Mouse (Mus musculus) 3134 (cell line): Measurements from ENCODE around the gene Chchd6.

Source experiments
- DNase-seq: peaks from one replicate; pipeline ENCODE4 v3.0.0-alpha.2; 2011; ENCODE audit warnings: low spot score; ENCODE audit not compliant: insufficient read length; ENCODE audit errors: extremely low read depth

The Chchd6 gene

DNA sequence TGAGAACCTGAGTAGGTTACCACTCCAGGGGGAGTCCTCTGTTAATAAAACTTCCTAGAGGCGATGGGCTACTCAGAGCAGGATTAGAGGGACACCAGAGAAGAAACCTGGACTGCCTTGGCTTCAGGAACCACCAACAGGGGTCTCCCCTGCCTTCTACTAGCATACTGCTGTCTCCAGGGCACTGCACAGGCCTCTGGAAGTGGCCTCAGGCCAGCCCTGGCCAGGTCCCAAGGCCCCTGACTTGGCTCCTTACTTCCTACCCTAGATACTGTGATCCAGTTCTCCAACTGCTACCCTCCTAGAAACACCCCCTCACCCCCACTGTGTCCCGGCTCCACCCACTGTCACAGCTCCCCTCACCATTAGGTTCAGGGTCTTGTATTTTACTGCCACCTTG, 256.0 kb downstream of the Chchd6 start:
- no peak for DNase-seq

DNA sequence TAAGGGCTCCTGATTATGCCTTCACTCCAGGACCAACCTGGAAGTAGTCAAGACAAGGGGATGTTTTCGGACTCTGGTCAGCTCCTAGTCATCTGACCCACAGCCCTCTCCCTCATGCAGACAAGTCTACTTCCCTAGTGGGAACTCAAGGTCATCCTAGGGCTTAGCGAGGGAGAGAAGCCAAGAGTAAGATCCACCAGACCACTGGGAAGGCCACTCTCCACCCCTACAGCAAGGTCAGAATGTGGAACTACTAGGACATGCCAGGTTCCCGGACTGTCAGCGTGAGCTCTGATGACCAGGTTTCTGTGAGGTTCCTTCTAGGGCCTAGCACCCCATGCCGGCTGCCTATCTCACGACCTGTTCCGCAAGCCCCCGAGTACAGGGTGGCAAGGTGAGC, 256.7 kb downstream of the Chchd6 start:
- no peak for DNase-seq

DNA sequence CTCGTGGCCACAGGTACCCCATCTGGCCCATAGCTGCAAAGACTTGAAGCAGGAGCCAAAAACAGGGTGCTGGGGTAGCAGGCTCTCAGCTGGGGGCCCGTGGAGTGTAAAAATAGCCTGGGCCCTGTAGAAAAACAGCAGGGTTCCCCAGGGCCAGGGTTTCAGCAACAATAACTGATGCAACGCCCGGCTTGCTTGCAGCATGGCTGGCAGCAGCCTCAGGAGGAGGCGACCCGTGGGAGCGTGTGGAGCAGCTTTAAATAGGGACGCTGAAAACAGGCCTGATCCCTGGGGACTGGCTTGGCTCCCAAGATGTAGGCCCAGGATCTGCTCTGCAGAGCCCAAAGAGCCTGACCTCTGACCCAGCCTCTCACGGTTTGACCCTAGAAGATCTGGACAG, 257.9 kb downstream of the Chchd6 start:
- DNase-seq, result no peak

DNA sequence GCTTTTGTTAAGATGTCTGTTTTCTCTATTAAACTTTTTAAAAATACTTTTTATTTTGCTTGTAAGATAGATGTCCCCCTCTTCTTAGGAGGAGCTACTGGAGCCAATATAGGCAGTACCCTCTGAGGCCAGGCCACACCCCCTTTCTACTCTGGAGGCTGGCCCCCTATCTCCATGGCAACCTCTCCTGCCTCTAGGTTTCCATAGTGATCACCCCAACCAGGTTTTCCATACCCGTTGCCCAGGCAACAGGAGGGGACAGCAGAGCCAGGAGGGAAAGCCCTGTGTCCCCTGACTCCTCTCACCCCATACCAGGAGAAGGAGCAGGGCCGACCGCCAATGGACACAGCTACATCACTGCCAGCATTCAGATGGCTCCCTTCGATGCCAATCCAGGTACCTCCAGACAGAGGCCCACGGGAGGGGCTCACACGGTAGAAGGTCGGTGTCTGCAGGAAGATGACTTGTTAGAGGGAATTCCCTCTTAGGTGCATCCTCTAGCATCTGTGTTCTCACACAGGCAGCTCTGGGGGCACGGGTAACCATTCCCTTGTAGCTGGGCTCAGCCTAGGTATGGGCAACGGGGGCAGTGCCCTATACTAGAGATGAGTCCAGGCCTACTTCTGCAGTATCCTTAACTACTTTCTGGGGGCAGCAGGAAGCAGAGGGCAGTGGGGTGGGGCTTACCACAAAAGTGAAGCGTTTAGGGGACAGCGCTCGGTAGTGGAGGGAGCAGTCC, 261.3 kb downstream of the Chchd6 start:
- no peak for DNase-seq
